Mouse (Mus musculus): Measurements from ENCODE around the gene Trappc12. TPM values are rescaled to one million over a fixed set of nuclear protein-coding genes. Genes with fewer than 3 reads are reported as not detected.
A peak's percentile ranks its signal among the peaks of the same experiment; 100 is the strongest.

Trappc12 gene
- total RNA-seq, 2 experiments from 2014 or later: 51.2 to 52.9 TPM

- intact Hi-C loops (cut with DNase I): no loop called here
- peak in 1 of 2 experiments; percentile 43 for DNase-seq (ENCODE audit: extremely low spot score in 1 of 2, low spot score in 2 of 2)
These were observed 52.3 kb downstream of the Trappc12 start for GRCm38 (mm10) chr12:28697821-28698595.

GRCm38 (mm10) chr12:28694776-28695175, 55.5 kb downstream of the Trappc12 start:
- intact Hi-C loops (cut with DNase I): no loop called here
- no peak for DNase-seq (ENCODE audit: extremely low spot score in 1 of 2, low spot score in 2 of 2)

- intact Hi-C loops (cut with DNase I): no loop called here
- no peak for DNase-seq (ENCODE audit: extremely low spot score in 1 of 2, low spot score in 2 of 2)
These were observed 56.0 kb downstream of the Trappc12 start for GRCm38 (mm10) chr12:28694231-28694630.

GRCm38 (mm10) chr12:28693738-28694137, 56.5 kb downstream of the Trappc12 start:
- intact Hi-C loops (cut with DNase I): no loop called here
- no peak for DNase-seq (ENCODE audit: extremely low spot score in 1 of 2, low spot score in 2 of 2)

GRCm38 (mm10) chr12:28690730-28691129, 59.5 kb downstream of the Trappc12 start:
- DNase-seq (ENCODE audit: extremely low spot score in 1 of 2, low spot score in 2 of 2): no peak
- intact Hi-C loops (cut with DNase I): no loop called here

- intact Hi-C loops (cut with DNase I): no loop called here
- no peak for DNase-seq (ENCODE audit: extremely low spot score in 1 of 2, low spot score in 2 of 2)
These were observed 61.3 kb downstream of the Trappc12 start for GRCm38 (mm10) chr12:28688996-28689395.

DNA sequence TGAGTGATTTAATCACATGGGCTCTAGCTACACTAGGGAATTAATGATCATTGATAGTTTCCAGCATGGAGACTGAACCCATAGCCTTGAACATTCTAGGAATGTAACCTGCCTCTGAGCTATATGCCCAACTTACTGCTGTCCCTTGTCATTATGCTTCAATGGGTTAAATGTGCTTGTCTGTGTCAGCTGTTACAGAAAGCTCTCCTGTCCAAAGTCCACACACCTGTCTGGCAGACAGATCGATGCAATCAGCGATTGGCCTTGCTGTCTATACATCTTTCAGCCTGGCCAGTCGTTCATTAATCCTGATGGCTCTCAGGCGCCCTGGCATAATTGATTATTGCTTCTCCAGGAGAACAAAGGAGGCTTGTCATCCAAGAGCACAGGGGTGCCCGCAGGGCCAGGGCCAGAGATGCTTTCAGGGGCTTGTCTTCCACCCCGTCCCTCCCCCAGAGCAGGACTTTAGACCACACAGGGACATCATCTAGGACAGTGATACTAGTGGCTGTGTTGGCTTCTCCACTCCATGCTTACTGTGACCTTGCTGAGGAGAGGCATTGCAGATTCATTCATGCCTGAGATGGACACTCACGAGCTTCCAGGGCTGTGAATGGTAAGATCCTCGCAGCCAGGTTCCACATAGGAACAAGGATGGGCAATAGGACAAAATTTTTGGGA, 63.9 kb downstream of the Trappc12 start:
- no peak for DNase-seq (ENCODE audit: extremely low spot score in 1 of 2, low spot score in 2 of 2)
- intact Hi-C loops (cut with DNase I): no loop called here

DNA sequence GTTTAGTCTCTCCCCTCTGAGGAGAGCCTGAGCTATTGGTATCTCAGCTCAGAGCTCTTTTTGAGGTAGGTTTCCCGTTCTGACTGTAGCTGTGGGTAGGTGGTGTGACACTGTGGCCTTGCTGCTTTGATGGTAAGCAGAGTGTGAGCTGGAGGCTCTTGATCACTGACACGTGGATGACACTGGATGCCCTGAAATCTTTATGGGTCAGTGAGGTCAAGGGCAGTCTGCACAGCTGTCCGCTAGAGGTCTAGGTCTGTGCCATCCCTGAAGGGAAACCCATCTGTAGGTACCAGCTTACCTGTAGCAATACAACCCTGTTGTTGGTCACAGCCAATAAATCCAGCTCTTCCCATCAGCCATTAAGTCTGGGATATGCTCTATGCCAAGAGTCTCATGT, 64.5 kb downstream of the Trappc12 start:
- intact Hi-C loops (cut with DNase I): no loop called here
- no peak for DNase-seq (ENCODE audit: extremely low spot score in 1 of 2, low spot score in 2 of 2)

DNA sequence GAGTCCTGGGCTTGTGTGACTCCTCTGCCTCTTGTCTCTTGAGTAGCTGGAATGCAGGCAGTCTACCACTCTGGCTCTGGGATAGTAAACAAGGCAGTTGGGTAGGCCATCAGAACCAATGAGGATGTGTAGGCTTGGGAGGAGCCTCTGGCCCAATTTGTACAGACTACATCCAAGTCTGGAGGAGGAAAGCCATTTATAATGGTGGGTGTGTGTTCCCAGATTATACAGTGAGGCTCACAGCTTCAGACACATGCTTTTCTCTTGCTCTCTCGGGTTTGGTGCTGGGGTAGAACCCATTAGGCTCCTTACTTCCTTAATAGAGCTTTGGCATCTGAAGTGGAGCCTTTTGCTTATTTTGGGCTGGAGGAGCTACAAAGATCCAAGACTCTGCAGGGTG, 65.6 kb downstream of the Trappc12 start:
- DNase-seq (ENCODE audit: extremely low spot score in 1 of 2, low spot score in 2 of 2): no peak
- intact Hi-C loops (cut with DNase I): no loop called here

- no peak for DNase-seq (ENCODE audit: extremely low spot score in 1 of 2, low spot score in 2 of 2)
- intact Hi-C loops (cut with DNase I): no loop called here
These were observed 74.4 kb downstream of the Trappc12 start for GRCm38 (mm10) chr12:28675925-28676209.

DNA sequence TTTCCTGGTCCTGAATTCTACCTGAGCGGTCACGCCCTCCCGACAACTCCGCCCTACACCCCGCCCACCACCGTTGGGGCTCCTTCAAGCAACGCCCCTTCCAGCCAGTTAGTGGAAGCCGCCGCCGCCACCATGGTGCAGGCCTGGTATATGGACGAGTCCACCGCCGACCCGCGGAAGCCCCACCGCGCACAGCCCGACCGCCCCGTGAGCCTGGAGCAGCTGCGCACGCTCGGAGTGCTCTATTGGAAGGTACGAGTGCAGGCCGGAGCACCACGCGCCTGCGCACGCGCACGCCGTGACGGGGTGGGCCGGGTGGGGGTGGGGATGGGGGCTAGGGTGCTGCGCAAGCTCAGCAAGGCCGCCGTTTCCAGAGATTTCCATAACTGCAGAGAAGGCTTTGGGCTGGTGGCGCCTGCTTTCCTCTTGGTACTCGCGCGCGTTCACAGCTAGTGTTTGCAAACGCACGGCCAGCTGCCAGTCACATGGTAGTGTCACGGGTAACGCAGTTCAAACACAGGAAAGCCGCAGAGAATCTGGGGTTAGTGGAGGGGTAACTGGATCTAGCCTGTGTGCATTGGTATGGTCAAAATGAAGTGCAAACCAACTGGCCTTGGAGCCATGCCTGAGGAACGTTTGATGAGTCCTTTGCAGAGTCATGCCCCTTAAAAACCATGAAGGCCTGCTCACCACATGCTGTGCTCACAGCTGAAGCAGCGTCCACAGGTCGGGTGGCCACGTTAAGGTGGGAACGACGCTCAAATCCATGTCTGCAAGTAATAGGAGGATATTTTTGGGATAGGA, 74.9 kb downstream of the Trappc12 start, which contains the start of gene Adi1:
TSS of gene Adi1 (plus strand) at position 111 of the 804 bp plus-strand sequence.
- intact Hi-C loops (cut with DNase I): no loop called here
- DNase-seq (ENCODE audit: extremely low spot score in 1 of 2, low spot score in 2 of 2): peak; percentile 86 to 92

DNA sequence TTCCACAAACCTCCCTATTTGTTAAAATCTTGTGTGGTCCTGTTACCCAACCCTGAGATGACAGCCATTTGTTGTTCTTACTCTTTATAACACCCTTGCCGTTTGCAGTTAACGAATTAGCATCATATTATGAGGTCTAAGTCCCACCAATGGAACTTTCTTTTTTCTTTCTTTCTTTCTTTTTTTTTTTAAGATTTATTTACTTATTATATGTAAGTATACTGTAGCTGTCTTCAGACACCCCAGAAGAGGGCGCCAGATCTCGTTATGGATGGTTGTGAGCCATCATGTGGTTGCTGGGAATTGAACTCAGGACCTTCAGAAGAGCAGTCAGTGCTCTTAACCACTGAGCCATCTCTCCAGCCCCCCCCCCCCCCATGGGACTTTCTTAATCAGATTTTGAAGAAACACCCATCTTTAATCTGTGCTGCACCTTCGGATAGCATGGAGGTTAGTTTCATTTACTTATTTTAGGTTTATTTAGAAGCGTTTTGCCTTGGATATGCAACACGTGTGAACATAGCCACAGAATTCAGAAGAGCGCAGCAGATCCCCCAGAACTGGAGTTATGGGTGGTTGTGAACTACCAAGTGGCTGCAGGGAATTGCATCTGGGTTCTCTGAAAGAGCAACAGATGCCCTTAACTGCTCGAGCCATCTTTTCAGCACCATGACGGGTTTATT, 76.1 kb downstream of the Trappc12 start:
- intact Hi-C loops (cut with DNase I): no loop called here
- DNase-seq (ENCODE audit: extremely low spot score in 1 of 2, low spot score in 2 of 2): no peak

- intact Hi-C loops (cut with DNase I): no loop called here
- no peak for DNase-seq (ENCODE audit: extremely low spot score in 1 of 2, low spot score in 2 of 2)
These were observed 83.0 kb downstream of the Trappc12 start for GRCm38 (mm10) chr12:28667287-28667686.

- DNase-seq (ENCODE audit: extremely low spot score in 1 of 2, low spot score in 2 of 2): no peak
- intact Hi-C loops (cut with DNase I): no loop called here
These were observed 83.5 kb downstream of the Trappc12 start for GRCm38 (mm10) chr12:28666734-28667133.

GRCm38 (mm10) chr12:28662628-28663027, 87.6 kb downstream of the Trappc12 start:
- no peak for DNase-seq (ENCODE audit: extremely low spot score in 1 of 2, low spot score in 2 of 2)
- intact Hi-C loops (cut with DNase I): no loop called here

GRCm38 (mm10) chr12:28649141-28650110, 100.8 kb downstream of the Trappc12 start, which contains the start of gene Rnaseh1:
Gene Rnaseh1 (plus strand): TSS chr12:28649602.
- DNase-seq (ENCODE audit: extremely low spot score in 1 of 2, low spot score in 2 of 2): peak; percentile 88 to 95
- intact Hi-C loops (cut with DNase I): no loop called here
